Mouse (Mus musculus) hindbrain, embryonic 11.5 days (tissue): ENCODE measurements at regions not wholly inside any gene's neighbourhood (a gene's known extent, or its start where the extent isn't known, plus 50 kb on each side); places are given as distances from the start of the nearest gene placed in this dataset.

Source experiments
- ATAC-seq: fragments of 200-750 bp; cut with Nextera tagmentation; 2 replicates; pipeline ENCODE4 v1.8.0; 2017; ENCODE audit warnings: mild to moderate bottlenecking, moderate TSS enrichment, moderate library complexity; ENCODE audit not compliant: low FRiP score
- DNase-seq: peaks from one replicate; pipeline ENCODE4 v3.0.0-alpha.2; 2015; ENCODE audit warnings: low spot score
- H3K27ac ChIP-seq: fragments of 300-500 bp; sonication (generic); 2 replicates; pipeline ENCODE4 v1.5.1; 2014; ENCODE audit warnings: mild to moderate bottlenecking, low read depth, low read length
- H3K27me3 ChIP-seq: fragments of 300-500 bp; sonication (generic); 2 replicates; pipeline ENCODE4 v1.6.1; 2014; ENCODE audit warnings: mild to moderate bottlenecking, low read length, moderate library complexity, mixed read lengths; ENCODE audit not compliant: control insufficient read depth, insufficient read depth
- H3K36me3 ChIP-seq: fragments of 300-500 bp; sonication (generic); 2 replicates; pipeline ENCODE4 v1.6.1; 2014; ENCODE audit warnings: mild to moderate bottlenecking, low read length, moderate library complexity, mixed read lengths; ENCODE audit not compliant: control insufficient read depth, insufficient read depth
- H3K4me1 ChIP-seq: fragments of 300-500 bp; sonication (generic); replicated peaks from 2 replicates; pipeline ENCODE4 v1.6.1; 2014; ENCODE audit warnings: low read length, mixed read lengths; ENCODE audit not compliant: control insufficient read depth, insufficient read depth
- H3K4me2 ChIP-seq: fragments of 300-500 bp; sonication (generic); replicated peaks from 2 replicates; pipeline ENCODE4 v1.6.1; 2014; ENCODE audit warnings: mild to moderate bottlenecking, low read depth, low read length
- H3K4me3 ChIP-seq: fragments of 300-500 bp; sonication (generic); 2 replicates; pipeline ENCODE4 v1.5.1; 2014; ENCODE audit warnings: low read depth, low read length
- H3K9ac ChIP-seq: fragments of 300-500 bp; sonication (generic); 2 replicates; pipeline ENCODE4 v1.6.1; 2014; ENCODE audit warnings: low read depth, low read length
- H3K9me3 ChIP-seq: fragments of 300-500 bp; sonication (generic); 2 replicates; pipeline ENCODE4 v1.6.1; 2016; ENCODE audit warnings: low read length; ENCODE audit not compliant: control insufficient read depth
- WGBS: fragments of 180-500 bp; shearing (Covaris S2); extraction: QIAGEN DNeasy Blood & Tissue Kit; methylation state at CpG from one replicate; pipeline ENCODE4 v1.1.7; 2014; 5-methylcytosine and 5-hydroxymethylcytosine counted together

DNA sequence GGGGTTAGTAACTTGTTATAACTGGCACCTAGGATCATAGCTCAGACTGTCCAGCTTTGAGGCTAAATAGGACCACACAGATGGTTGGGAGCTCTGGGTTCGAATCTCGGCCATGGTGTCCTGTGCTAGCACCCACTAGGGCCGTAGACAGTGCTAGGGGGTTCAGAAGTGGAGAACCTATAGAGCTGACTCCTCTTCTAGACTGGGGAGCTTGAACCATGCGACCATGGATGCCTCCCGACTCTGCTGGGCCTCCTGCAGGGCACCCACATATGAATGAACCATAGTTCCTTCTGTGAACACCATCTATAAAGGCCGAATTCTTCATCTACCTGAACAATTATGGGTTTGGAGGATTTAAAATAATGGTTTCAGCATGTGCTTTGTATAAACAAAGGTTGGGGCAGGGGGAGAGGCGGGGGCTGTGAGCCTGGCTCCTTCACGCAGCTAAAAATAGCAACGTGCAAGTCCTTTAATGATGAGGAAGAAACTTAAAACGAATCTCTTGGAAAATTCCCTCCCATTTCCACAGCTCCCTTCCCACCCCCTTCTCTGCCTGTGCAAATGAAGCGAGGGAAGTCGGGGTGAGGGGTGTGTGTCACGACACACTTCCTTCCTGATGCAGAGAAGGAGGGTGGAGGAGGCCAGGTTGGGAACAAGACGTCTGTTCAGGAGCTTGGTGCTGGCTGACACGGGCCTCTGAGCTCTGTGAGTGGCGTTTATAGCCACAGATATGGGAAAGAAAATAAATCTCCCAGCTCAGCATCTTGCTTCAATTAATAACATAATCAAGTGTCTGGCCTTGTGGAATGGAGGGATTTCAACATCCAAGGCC, 71.6 kb downstream of the Syf2 start:
- Histone ChIP-seq H3K36me3 (no peaks in the 10 kb centered on the region), H3K9me3 (no peaks in the 10 kb centered on the region), H3K27me3 (no peaks in the 10 kb centered on the region), H3K9ac (no peak overlapping the region), H3K27ac (no peak overlapping the region), H3K4me1 (no peaks in the 10 kb centered on the region), H3K4me3 (no peak overlapping the region), H3K4me2 (no peak overlapping the region)
- no peak for ATAC-seq
- WGBS = 62% methylated on average over 16 of the region's 16 CpGs
- DNase-seq = no peak

DNA sequence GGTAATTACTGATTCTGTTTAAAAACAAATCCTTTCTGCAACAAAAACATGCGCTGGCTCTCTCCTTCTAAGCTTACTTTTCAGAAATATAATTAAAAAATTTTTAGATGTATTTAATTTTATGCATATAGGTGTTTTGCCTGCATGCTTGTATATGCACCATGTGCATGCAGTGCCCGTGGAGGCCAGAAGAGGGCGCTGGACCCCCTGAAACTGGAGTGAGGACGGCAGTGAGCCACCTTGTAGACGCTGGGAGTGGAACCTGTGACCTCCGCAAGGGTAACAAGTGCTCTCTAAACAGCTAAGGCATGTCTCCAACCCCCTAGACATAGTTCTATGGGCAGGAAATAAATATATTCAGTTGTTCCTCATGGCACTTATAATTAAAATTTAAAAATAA, 80.7 kb downstream of the Syf2 start:
- H3K27me3 ChIP-seq = no peaks in the 10 kb centered on the region
- WGBS = 78% methylated on average over 6 of the region's 6 CpGs
- H3K4me1 ChIP-seq = 0 out of 2 replicates have a peak, but pooled peaks cover 3% of the 10 kb centered on the region
- no peak overlapping the region for H3K9ac ChIP-seq
- H3K36me3 ChIP-seq = no peaks in the 10 kb centered on the region
- ATAC-seq (no peak), DNase-seq (no peak)
- no peaks in the 10 kb centered on the region for H3K9me3 ChIP-seq
- H3K4me3 ChIP-seq = no peak overlapping the region
- no peak overlapping the region for H3K27ac ChIP-seq
- no peak overlapping the region for H3K4me2 ChIP-seq

DNA sequence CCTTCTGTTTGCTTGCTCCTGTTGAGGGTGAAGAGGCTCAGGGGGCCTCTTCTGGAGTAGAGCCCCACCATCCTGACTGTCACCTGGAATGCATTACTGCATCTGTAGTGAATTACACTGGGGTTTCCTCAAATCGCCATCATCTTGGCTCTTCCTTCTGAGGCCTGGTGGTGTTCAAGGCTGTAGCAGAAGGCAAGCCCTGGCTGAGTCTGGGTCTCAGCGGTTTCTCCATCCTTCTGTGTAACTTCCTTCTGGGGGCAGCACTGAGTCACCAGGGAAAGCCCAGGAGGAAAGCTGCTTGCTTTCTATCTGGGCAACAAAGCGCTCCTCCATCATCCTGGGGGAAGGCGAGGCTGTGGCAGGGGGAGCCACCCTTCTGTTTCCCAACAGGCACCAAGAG, 82.2 kb downstream of the Syf2 start:
- ATAC-seq = no peak
- 64% methylated on average over 4 of the region's 4 CpGs for WGBS
- no peak overlapping the region for H3K27ac ChIP-seq
- no peaks in the 10 kb centered on the region for H3K9me3 ChIP-seq
- no peaks in the 10 kb centered on the region for H3K36me3 ChIP-seq
- no peaks in the 10 kb centered on the region for H3K27me3 ChIP-seq
- no peak overlapping the region for H3K4me2 ChIP-seq
- DNase-seq = no peak
- no peak overlapping the region for H3K4me3 ChIP-seq
- H3K4me1 ChIP-seq = 0 out of 2 replicates have a peak, but pooled peaks cover 3% of the 10 kb centered on the region
- no peak overlapping the region for H3K9ac ChIP-seq

DNA sequence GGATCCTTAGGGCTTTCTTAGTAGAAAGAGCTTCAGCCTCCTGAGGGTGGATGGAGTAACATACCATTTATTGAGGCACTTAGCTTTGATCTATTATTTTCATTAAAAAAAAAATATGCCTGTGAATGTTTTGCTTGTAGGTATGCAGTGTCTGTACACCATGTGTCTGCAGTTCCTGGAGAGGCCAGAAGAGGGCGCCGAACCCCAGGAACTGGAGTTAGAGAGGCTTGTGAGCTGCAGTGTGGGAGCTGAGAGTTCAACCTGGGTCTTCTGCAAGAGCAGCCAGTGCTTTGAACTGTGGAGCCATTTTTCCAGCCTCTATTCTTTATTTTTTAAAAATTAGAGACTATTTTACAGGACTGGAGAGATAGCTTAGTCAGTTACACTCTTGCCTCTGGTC, 83.2 kb downstream of the Syf2 start:
- Histone ChIP-seq H3K36me3 (no peaks in the 10 kb centered on the region), H3K4me1 (0 out of 2 replicates have a peak, but pooled peaks cover 3% of the 10 kb centered on the region), H3K27me3 (no peaks in the 10 kb centered on the region), H3K4me3 (no peak overlapping the region), H3K4me2 (no peak overlapping the region), H3K27ac (no peak overlapping the region), H3K9me3 (no peaks in the 10 kb centered on the region), H3K9ac (no peak overlapping the region)
- DNase-seq = no peak
- ATAC-seq = no peak
- WGBS = 61% methylated on average over 2 of the region's 2 CpGs

DNA sequence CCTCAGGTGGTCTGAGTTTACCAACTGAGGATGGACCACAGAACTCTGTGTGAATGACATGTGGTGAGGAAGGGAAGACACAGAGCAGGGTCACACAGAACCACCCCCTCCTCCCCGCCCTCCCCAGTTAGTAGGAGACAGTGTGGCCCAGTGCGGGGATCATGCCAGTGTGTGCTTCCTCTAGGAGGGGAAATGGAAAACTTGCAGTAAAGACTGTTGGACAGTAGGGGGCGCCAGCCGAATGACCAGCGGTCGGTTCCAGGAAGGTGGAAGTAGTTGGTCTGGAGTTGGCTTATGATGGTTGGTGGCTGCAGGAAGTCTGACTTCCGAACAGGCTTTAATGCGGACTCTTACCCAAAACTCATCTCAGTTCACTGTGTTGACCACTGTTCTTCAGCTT, 87.3 kb downstream of the Syf2 start:
- H3K27me3 ChIP-seq = no peaks in the 10 kb centered on the region
- WGBS = 32% methylated on average over 8 of the region's 8 CpGs
- H3K27ac ChIP-seq = no peak overlapping the region
- no peaks in the 10 kb centered on the region for H3K4me1 ChIP-seq
- H3K9me3 ChIP-seq = no peaks in the 10 kb centered on the region
- DNase-seq (peak; percentile 68), ATAC-seq (no peak)
- H3K36me3 ChIP-seq = no peaks in the 10 kb centered on the region
- no peak overlapping the region for H3K4me3 ChIP-seq
- no peak overlapping the region for H3K4me2 ChIP-seq
- no peak overlapping the region for H3K9ac ChIP-seq

DNA sequence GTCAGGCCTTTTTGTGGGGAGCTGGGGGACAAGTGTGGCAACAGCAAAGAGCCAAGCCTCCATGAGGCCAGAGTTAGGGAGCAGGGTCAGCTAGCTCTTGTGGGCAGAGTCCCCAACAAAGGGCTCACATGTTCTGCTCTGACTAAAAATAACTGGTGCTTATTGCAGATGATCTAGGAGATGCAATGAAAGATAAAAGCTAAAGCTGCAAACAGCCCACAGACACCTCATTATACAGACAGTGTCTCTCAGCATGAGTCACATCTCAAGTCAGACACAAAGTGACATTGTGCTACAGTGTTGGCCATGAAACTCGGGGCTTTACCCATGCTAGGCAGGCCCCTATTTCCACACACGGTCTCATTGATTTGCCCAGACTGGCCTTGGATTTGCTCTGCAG, 88.4 kb downstream of the Syf2 start:
- no peak for ATAC-seq
- no peak overlapping the region for H3K4me2 ChIP-seq
- DNase-seq = no peak
- H3K4me3 ChIP-seq = no peak overlapping the region
- H3K9ac ChIP-seq = no peak overlapping the region
- H3K36me3 ChIP-seq = no peaks in the 10 kb centered on the region
- 69% methylated on average over 2 of the region's 2 CpGs for WGBS
- no peaks in the 10 kb centered on the region for H3K4me1 ChIP-seq
- no peaks in the 10 kb centered on the region for H3K9me3 ChIP-seq
- H3K27ac ChIP-seq = no peak overlapping the region
- H3K27me3 ChIP-seq = no peaks in the 10 kb centered on the region

DNA sequence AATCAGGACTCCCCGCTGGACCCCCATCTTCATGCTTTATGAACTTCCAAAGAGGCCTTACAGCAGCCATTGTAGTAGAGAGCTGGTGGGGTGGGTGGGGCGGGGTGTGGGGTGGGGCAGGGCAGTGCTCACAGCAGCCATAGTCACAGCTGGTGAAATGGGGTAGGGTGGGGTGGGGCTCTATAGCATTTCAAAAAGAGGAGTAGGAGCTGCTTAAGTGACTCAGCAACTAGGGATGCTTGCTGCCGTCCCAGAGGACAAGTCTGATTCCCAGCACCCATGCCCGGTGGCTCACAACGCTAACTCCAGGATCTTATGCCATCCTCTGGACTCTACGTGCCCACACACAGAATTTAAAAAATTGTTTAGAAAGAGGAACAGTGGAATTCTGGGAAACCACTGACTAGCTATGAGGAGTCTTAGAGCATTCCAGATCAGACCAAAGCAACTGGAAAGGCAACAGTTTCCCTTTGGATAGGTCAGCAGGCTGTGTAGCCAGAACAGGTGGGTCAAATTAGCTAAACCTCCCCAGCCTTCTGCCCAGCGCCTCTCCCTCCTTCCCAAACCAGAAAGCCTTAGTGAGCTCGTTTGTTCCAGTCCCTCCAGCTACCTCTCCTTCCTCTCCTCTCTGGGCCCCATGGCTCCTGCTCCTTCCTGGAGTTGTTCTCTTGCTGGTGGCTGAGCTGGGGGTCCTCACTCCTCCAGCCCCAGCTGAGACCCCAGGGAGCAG, 89.7 kb downstream of the Syf2 start:
- H3K4me3 ChIP-seq = no peak overlapping the region
- H3K27ac ChIP-seq = no peak overlapping the region
- H3K4me2 ChIP-seq = no peak overlapping the region
- no peak for DNase-seq
- no peaks in the 10 kb centered on the region for H3K36me3 ChIP-seq
- WGBS = 76% methylated on average over 8 of the region's 8 CpGs
- H3K4me1 ChIP-seq = no peaks in the 10 kb centered on the region
- H3K27me3 ChIP-seq = no peaks in the 10 kb centered on the region
- no peak overlapping the region for H3K9ac ChIP-seq
- H3K9me3 ChIP-seq = no peaks in the 10 kb centered on the region
- ATAC-seq = no peak

DNA sequence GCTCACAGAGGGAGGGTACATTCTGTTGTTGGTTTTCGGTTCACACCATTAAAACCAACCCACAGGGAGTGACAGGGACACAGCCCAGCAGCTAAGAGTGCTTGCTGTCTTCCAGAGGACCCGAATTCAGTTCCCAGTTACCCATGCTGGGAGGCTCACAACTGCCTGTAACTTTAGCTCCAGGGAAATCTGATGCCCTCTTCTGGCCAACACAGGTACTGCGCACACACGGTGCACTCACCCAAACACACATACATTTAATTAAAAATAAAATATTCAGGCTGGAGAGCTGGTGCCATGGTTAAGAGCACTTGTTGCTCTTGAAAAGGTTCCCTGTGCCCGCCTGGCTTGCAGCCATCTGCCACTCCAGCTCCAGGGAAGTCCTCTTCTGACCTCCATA, 92.5 kb downstream of the Syf2 start:
- Histone ChIP-seq H3K4me2 (no peak overlapping the region), H3K4me1 (no peaks in the 10 kb centered on the region), H3K27ac (no peak overlapping the region), H3K9ac (no peak overlapping the region), H3K36me3 (no peaks in the 10 kb centered on the region), H3K9me3 (no peaks in the 10 kb centered on the region), H3K4me3 (no peak overlapping the region), H3K27me3 (no peaks in the 10 kb centered on the region)
- WGBS = 91% methylated on average over 5 of the region's 5 CpGs
- DNase-seq (no peak), ATAC-seq (no peak)

DNA sequence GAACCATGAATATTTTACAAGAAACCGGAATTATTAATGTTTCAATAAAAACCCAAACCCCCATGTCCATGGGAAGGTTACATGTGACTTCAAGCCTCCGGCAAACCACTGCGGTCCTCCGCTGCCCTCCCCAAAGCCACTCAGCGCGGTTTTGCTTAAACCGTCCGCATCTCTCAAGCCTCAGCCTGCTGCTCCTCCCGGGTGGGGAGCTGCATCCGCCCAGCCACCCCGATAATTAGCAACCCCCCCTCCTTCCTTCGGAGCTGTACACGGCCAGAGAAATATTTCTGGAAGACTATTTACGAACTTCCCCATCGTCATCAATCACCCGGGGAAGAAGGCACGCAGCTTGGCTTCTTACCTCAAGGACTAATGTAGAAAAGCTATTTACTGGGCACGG, 94.7 kb upstream of the Runx3 start:
- Histone ChIP-seq H3K9me3 (no peaks in the 10 kb centered on the region), H3K4me3 (no peak overlapping the region), H3K4me1 (no peaks in the 10 kb centered on the region), H3K36me3 (no peaks in the 10 kb centered on the region), H3K27ac (no peak overlapping the region), H3K27me3 (no peaks in the 10 kb centered on the region), H3K9ac (no peak overlapping the region), H3K4me2 (no peak overlapping the region)
- DNase-seq (no peak), ATAC-seq (no peak)
- WGBS = 66% methylated on average over 18 of the region's 18 CpGs
